Mouse (Mus musculus): ENCODE results near the gene Dnajb11. TPM values are rescaled to one million over a fixed set of nuclear protein-coding genes. Genes with fewer than 3 reads are reported as not detected.
A peak's percentile ranks its signal among the peaks of the same experiment; 100 is the strongest.

Dnajb11 gene
- total RNA-seq (2021) = 10 to 100 TPM; 73.3 to 75.8 TPM
- long read RNA-seq, experiment 1, transcript Dnajb11-201 (10 exons, 1,927 nt) = major isoform, 119 of 125 reads
- long read RNA-seq, experiment 1, partial matches to known transcripts = 2 of 125 reads
- long read RNA-seq, experiment 1, other reads (novel, unspliced or antisense) = 3 of 125 reads
- long read RNA-seq, experiment 2, transcript Dnajb11-201 (10 exons, 1,927 nt) = major isoform, 176 of 196 reads
- long read RNA-seq, experiment 2, partial matches to known transcripts = 2 of 196 reads
- long read RNA-seq, experiment 2, other reads (novel, unspliced or antisense) = 16 of 196 reads

DNA sequence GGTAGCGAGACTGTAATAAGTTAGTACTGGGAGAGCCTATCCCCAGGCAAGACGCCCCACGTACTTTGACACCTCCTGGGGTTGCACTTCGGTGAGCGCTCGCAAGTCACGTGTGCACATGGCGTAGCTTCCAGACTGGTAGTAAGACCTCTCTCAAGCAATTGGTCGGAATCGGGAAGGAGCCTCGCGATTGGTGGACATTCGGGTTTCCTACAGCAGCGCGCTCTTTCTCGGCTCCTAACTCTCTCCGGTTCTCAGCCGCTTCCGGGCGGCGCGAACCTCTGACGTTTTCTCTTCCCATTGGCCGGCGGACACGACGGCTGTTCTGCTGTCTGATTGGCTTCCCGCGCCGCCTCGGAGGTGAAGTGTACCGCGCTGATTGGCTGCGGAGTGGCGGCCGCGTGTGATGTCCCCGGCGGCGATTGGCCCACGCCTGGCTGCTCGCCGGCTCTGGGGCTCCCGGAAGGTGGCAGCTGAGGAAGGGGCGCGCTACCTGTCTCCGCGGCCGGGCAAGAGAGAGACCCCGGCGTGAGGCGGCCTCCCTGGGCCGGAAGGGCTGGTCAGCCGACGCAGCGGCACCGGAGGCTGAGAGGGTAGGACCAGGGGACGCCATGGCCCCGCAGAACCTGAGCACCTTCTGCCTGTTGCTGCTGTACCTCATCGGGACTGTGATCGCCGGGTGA, at the start of gene Dnajb11, which contains the start of gene Tbccd1:
Dnajb11 (plus strand) TSS at position 415 of the 683 bp plus-strand sequence.
Tbccd1 (minus strand) TSS at position 239 of the 683 bp plus-strand sequence.
- peak; percentile 98 for DNase-seq (ENCODE audit: low spot score in 2 of 2)

DNA sequence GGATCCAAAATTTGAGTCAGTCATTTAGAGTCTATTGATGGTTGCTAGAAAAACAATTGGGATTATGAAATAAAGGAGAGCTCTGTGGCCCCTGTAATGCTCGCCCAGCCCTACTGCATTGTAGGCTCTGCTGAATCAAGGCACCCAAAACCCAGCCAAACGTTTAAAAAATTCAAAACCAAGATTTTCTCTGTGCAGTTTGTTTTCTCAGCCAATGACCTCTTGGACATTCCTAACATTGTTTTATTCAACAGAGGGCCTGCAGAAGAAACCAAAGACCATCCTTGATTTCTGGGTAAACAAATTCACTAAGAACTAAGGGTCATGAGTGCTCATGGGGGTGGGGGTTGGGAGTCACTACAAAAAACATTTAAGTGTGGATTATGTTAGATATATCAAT, 46.2 kb upstream of the Dnajb11 start, which contains the start of gene Crygs:
Crygs (minus strand) TSS at position 101 of the 400 bp plus-strand sequence.
- DNase-seq (ENCODE audit: low spot score in 2 of 2) = no peak

DNA sequence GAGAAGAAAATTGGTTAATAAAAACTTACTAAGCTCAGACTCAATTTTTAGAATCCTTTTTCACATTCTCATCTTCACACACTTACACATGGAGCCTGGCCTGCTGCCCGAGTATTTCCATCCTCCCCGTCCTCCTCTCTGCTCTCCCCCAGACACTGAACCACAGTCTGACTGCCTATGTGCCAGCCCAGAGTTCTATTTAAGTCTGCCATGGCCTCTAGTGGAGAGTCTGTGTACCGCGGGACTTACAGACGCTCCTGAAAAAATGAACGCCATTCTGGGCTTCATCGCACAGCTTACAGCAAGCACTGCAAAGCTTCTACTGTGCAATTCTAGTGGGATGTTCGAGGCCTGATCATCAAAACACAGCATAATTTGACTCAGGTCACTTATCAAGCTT, 36.9 kb upstream of the Dnajb11 start:
- DNase-seq (ENCODE audit: low spot score in 2 of 2) = no peak

DNA sequence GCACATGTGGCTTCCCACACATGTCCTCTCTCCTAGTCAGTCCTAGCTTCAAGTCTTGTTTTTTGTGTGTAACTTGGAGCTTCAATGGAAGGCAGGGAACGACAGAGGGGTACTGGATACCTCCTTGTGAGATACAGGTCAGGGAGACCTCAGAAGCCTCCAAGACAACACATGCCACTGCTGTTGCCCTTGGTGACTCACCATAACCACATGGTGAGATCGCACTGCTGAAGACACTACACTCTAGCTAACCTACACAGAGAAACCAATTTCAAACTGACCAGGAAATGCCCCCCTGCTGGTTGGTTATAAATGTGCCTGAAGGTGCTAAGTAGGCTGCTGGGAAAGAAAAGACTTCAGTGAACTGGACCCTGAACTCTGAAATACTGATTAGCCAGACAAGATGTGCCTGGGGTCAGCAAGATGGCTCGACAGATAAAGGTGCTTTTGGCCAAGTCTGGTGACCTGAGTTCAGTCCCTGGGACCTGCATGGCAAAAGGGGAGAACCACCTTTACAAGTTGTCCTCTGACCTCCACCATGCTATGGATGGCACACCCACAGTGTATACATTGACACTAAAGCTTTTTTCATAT, 24.6 kb upstream of the Dnajb11 start:
- DNase-seq (ENCODE audit: low spot score in 2 of 2) = no peak

DNA sequence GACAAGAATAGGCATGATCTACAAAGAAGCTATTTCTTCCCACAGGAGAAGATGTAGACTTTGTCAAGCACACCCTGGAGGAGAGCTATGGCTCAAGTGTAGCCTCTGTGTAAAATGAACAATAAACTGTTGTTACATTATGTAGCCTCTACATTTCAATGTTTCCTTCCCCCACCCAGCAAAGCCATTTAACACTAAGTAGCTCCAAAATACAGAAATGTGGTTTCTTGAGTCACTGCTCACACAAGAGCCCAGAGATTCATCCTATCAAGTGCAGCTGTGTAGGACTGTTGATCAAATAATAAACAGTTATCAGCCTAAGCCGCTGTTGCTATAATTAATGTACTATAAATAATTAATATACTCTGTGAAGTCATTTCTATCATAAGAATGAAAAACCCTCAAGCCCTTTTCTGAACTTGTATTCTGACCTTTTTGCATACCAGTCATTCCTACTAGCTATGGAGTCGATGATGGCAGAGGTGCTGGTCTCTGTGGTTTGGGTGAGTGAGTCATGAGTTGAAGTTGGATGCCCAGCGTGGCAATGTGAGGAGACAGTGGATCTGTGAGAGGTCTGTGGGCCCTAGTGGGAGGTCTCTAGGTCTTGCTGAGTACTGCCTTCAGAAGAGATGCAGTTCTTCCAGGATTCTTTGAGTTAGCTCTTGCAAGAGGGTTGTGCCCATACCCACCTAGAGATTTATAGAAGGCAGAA, 18.3 kb upstream of the Dnajb11 start:
- no peak for DNase-seq (ENCODE audit: low spot score in 2 of 2)

DNA sequence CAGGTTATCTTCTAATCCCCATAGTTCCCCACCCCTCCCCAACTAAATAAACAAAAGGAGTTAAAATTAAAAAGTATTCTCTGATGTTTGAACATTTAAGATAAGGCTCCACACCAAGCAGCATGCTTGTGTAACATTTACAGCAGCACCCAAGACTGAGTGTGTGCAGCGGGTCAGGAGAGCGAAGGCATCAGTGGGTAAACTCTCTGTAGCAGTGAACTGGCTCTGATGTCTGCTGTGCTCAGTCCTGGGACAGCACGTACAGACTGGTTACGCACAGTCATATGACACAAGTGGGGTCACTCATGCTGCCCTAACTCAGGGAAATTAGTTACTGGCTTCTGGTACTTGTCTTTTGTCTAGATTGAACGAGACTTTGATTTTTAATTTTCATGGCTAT, 14.8 kb upstream of the Dnajb11 start:
- DNase-seq (ENCODE audit: low spot score in 2 of 2) = no peak

DNA sequence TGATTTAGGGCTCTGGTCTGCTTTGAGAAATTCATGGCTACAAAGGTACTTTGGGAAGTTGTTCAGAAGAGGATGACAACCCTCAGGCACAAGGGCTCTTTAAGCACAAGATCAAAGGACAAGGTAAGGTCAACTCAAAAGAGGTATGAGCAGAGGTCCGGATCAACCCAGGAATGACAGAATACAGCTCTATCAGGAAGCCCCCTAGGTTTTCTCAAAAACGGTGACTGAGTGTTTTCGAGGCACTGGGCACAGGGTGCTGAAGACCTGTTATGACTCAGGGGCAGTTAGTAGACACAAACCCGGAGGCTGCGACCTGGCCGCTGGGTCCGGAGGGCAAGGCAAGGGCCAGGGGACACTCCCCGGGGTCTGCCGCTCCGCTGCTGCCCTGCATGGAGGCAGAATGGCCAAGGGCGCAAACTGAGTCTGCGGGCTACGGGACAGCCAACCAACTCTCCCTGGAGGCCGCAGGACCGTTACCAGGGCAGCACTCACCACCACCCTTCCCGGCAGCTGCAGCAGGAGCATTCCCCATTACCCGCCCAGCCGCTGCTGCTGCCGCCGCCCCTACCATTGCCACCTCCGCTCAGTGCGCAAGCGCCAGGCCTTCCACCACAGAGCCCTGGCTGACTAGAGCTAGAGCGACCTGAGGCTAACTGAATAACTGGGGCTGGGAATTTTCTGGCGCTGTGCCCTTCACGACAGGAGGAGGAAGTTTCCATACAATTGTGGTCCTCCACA, 13.4 kb upstream of the Dnajb11 start:
- DNase-seq (ENCODE audit: low spot score in 2 of 2) = peak; percentile 53 to 76

DNA sequence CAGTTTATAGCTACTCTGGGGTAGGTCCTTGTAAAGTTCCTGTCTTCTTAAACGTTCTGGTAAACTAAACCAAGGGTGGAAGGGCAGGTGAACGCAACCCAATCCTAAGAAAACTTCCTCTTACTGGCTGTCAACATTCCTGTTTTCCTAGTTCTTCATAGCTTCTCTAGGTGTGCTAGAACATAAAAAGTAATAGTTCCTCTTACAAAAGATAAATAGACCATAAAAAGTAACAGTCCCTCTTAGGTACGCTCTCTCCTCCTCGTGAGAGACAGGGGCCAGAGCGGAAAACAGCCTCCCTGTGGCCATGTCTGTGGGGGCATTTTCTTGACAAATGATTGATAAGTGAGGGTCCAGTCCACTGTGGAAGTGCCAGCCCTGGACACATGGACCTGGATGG, 12.8 kb upstream of the Dnajb11 start:
- DNase-seq (ENCODE audit: low spot score in 2 of 2) = no peak

DNA sequence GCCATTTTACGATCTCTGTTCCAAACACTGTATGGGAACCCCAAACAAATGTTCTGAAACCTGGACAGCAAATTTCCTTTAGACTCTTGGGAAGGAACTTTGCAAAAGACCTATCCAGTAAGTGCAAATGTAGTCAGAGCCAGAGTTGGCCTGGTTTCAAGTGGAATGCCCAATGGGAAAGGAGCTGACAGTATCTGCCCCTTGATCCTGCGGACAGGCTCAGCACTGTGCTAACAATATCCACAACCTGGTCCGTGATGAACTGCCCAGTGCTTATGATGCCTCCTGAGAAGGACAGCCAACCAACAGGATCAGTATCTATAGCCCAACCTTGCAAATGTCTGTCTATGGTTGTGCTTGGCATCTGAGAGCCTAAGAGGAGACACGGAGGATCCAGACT, 12.2 kb upstream of the Dnajb11 start:
- DNase-seq (ENCODE audit: low spot score in 2 of 2) = no peak

DNA sequence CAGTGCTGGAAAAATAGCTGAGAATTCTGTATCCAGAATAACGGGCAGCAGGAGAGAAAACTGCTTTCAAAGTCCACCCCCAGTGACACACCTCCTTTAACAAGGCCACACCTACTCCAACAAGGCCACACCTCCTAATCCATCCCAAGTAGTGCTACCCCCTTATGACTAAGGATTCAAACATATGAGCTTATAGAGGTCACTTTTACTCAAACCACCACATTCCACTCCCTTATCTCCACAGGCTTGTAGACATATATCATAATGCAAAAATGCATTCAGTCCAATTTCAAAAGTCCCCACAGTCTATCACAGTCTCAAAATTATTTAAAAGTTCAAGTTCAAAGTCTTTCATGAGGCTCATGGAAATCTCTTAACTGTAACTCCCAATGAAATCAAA, 10.0 kb upstream of the Dnajb11 start:
- no peak for DNase-seq (ENCODE audit: low spot score in 2 of 2)

DNA sequence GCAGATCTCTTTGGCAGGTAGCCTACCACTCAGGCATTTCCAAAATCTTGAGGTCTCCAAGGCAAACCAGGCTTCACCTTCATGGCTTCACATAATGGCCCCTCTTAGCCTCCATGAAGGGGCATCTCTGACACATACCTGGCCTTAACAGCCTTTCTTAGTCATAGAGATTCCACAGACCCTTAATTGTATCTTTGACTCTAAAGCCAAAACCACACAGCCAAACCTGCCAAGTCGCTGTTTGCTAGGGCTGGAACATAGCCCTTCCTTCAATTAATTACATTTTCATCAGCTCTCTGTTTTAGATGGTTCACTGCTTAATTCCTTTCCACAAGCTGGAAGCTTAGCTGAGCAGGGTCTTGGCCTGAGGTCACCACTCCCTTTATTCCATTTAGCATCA, 9.3 kb upstream of the Dnajb11 start:
- DNase-seq (ENCODE audit: low spot score in 2 of 2) = no peak

DNA sequence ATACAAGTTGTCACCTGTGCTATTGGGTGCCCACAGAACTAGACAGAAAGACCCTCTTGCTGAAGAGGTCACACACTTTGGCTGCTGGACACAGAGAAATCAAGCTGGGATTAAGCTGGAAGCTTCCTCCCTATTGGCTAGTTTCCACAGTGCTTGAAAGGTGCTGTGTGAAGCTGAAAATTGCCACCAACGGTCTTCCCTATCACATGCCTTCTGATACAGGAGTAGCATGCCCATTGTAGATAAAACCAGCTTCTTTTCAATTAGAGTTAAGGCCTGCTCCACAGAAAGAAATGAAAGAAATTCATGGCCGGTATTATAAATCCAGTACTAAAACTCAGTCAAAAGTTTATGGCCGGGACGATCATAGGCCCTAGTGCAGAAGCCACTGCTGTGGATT, 4.9 kb upstream of the Dnajb11 start:
- no peak for DNase-seq (ENCODE audit: low spot score in 2 of 2)

DNA sequence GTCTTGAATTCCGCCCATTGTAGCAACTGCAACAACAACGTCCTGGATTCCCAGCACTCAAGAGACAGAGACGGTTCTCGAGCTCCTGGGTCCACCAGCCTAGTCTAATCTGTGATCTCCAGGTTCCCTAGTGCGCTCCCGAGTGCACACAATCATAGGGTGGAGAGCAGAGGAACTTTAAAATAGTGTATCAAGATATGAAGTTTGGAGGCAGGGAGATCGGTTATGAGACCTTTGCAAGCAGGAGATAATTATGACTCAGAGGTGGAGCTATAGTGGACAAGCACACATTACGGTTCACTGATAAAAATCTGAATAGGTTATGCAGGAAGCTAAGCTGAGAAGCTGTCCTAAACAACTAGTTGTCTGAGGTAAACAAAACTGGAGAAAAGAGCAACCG, 872 bp upstream of the Dnajb11 start:
- DNase-seq (ENCODE audit: low spot score in 2 of 2) = no peak

DNA sequence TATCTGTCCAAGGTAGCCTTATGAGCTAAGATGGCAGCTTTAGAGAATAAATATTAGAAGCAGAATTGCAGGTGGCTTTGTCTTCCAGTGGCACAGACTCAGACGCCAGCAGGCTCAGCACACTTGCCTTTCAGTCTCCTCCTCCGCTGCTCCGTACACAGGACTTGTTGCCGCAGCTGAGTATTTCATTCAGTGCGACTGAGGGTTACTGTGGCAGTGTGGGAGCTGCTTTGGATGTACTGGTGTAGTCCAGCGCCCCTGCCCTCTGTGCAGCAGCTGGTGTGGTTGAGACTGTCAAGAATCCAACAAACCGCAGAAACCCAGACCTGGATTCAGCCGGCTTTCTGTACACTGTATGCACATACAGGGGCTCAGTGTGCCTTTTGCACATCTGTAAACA, 14.8 kb downstream of the Dnajb11 start:
- no peak for DNase-seq (ENCODE audit: low spot score in 2 of 2)

DNA sequence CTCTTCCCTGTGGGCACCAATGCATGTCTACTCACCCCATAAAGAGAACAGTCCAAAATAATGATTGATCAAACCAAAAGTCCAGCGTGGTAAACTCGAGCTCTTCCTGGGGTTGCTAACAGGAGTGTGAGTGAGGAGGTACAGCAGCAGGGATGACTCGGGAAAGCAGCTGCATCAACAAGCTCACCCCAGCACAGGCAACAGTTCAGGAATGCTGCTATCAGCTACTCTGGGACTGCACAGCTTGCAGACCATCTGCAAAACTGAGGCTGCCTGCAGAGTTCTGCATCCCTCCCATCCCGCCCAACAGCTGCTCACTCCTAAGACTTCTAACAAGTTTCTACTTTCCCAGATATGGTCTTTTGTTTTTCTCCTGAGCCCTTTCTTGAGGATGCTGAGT, 15.7 kb downstream of the Dnajb11 start:
- DNase-seq (ENCODE audit: low spot score in 2 of 2) = no peak

DNA sequence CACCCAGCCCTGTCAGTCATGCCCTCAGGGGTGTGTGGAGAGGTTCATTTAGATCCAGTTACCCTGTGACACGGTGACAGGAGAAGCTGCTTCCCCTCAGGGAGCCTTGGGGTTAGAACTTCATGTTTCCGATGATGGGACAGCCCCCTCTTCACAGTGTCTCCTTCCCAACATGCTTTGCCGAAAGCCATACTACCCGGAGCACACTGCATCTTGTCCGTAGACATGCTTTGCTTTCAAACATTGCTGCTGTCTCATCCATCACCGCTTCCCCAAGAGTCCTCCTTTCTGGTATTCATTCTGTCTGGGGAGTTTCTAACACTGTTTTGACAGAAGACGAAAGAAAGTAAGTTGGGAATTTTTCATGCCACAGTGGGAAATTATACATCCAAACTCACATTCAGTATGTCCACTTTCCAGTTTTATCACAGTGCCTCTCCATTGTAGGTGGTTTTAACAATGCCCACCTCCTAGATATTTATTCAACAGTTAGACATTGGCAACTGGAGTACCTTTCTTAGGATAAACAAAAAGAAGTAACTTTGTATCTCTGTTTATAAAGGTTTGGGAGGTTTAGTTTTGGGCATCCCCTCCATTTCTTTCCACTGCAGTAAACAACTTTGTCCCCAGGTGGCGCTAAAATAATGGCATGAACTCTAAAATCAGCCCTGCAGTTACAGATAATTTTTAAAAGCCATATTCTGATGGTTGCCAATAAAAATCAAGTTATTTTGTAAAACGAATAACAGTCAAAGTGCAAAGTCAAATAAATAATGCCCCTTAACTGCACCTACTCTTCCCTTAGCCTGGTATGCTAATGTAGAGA, 18.8 kb downstream of the Dnajb11 start:
- DNase-seq (ENCODE audit: low spot score in 2 of 2) = no peak

DNA sequence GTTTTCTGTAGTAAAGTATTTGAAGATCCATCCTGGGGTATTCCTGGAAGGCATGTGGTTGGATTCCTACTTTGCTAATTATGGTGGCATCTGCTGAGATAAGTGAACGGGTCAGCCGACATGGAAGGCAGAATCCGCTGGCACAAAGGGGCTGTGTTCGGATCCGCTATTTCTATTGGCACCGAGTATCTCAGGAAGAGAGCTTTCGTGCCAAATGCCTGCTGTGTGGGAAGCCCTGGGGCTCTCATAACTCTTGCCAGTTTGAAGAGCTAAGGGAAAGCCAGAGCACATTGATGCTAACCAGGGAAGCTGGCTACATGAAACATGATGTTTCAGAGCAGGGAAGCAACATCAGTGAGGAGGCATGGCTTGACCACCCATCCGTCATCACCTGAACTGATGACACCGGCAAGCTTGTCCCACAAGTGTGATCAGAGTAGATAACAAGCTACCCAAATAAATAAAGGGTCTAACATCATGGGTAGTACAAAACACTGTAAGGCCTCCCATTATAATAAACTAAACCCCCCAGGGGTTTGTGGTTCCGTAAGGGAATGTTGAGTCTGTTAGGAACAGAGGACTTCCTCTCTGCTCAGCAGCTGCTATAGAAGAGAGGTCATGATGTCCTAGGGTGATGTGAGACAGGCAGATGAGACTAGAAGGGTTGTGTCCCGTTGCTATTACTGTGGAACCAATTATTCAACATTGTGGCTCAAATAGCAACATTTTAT, 20.2 kb downstream of the Dnajb11 start:
- DNase-seq (ENCODE audit: low spot score in 2 of 2) = no peak

DNA sequence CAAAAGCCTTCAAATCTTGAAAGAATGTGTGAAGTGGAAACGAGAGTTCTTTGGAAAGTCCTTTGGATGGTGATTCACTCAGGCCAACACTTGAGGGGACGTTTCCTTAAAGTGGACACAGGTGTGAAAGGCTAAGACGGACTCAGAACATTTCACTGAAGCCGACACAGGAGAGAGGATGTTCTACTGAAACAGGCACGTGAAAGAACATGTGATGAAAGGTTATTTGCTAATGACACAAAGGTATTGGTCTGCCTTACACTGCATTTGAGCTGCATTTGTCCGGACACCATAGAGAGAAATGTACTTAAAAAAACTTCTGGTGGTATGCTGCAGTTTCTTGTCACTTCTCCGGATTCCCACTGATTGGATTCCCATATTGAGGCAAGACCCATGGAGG, 21.1 kb downstream of the Dnajb11 start:
- no peak for DNase-seq (ENCODE audit: low spot score in 2 of 2)

DNA sequence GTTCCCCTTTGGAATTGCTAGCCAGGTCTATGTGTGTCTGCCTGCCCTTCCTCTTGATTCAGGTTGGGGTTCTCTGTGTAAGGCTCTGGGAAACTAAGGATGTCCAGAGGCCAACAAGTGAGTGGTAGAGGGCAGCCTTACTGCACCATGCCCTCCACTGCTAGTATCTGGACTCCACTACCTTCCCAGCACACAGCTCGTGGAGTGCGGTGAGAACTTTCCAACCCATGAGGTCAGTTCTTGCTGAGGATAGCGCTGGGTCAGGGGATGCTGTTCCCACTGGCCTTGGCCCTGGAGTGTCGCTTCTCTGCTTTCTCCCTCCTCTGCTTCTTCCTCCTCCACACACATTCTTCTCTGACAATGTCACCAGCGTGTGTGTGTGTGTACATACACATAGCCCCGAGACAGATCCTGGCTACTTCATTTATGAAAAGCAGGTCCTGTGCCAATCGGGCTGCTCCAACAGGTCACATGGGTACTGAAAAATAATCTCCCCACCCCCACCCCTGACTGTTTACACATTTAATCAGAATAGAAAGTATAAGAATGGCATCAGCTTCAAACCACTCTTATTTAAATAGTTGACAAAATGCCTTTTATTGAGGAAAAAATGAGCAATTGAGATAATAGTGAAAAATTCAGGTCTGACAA, 22.4 kb downstream of the Dnajb11 start:
- no peak for DNase-seq (ENCODE audit: low spot score in 2 of 2)
